Mouse (Mus musculus) CH12.LX (cell line): ENCODE data around the gene Prr14l. TPM values are rescaled to one million over a fixed set of nuclear protein-coding genes. Genes with fewer than 3 reads are reported as not detected.
"Not testable (repeated sequence)": the region's sequence is repeated elsewhere in the genome, so short reads cannot be mapped to it uniquely, and the experiment has no call there.

ENCODE experiments used
- DNase-seq: peaks from one replicate; pipeline ENCODE4 v3.0.0-alpha.2; 2013; ENCODE audit errors: extremely low read depth
- H3K27ac ChIP-seq: 2 replicates; pipeline ENCODE4 v1.5.1; 2012; ENCODE audit warnings: low read depth, mild to moderate bottlenecking, control low read depth, moderate library complexity; ENCODE audit not compliant: insufficient read depth
- H3K27me3 ChIP-seq: replicated peaks from 2 replicates; pipeline ENCODE3; 2012; ENCODE audit warnings: inconsistent platforms
- H3K36me3 ChIP-seq, 2 experiments: replicated peaks in 1 of 2; 2 replicates each; pipeline versions ENCODE3 to v1.6.1; 2012; ENCODE audit warnings: inconsistent platforms in 1 of 2, low read length in 1 of 2, mild to moderate bottlenecking in 1 of 2, mixed read lengths in 1 of 2, moderate library complexity in 1 of 2; ENCODE audit not compliant: control insufficient read depth in 1 of 2, insufficient read depth in 1 of 2
- H3K4me1 ChIP-seq, 2 experiments: 2 replicates each; pipeline ENCODE4 v1.6.1; 2012; ENCODE audit warnings: inconsistent platforms in 1 of 2, moderate library complexity in 1 of 2; ENCODE audit not compliant: insufficient read depth in 2 of 2, control insufficient read depth in 1 of 2
- H3K4me2 ChIP-seq: 2 replicates; pipeline ENCODE4 v1.6.1; 2012; ENCODE audit warnings: low read depth, mild to moderate bottlenecking, control low read depth; ENCODE audit not compliant: poor library complexity, insufficient read depth, severe bottlenecking
- H3K4me3 ChIP-seq, 3 experiments: fragments of 150-350 bp in 1 of 3; sonication (generic) in 1 of 3; replicated peaks in 1 of 3; 2 replicates each; pipeline versions ENCODE3 to v1.5.1; 2011 to 2012; ENCODE audit warnings: low read depth in 2 of 3, low read length in 2 of 3, mild to moderate bottlenecking in 2 of 3, moderate library complexity in 2 of 3, control low read depth in 1 of 3, improper control_type of control experiment in 1 of 3, inconsistent platforms in 1 of 3, mixed read lengths in 1 of 3; ENCODE audit not compliant: poor library complexity in 1 of 3
- H3K79me2 ChIP-seq: replicated peaks from 2 replicates; pipeline ENCODE4 v1.6.1; 2012; ENCODE audit warnings: mild to moderate bottlenecking, moderate library complexity; ENCODE audit not compliant: control insufficient read depth, poor library complexity, insufficient read depth, severe bottlenecking; ENCODE audit errors: extremely low read depth
- H3K9ac ChIP-seq: 2 replicates; pipeline ENCODE4 v1.6.1; 2012; ENCODE audit warnings: low read depth, mild to moderate bottlenecking, control low read depth, moderate library complexity; ENCODE audit not compliant: insufficient read depth
- H3K9me3 ChIP-seq: replicated peaks from 2 replicates; pipeline ENCODE3; 2012; ENCODE audit warnings: low read length, inconsistent platforms, mixed read lengths
- ELF1 ChIP-seq: IDR thresholded peaks from 2 replicates; pipeline ENCODE4 v1.6.1; 2014; ENCODE audit warnings: low read depth, mild to moderate bottlenecking, inconsistent platforms, low read length, improper control_type of control experiment
- JUN ChIP-seq: IDR thresholded peaks from 2 replicates; pipeline ENCODE4 v1.6.1; 2011; ENCODE audit warnings: low read depth, mild to moderate bottlenecking, low read length, improper control_type of control experiment, moderate library complexity; ENCODE audit not compliant: insufficient read depth
- JUND ChIP-seq: conservative IDR thresholded peaks from 2 replicates; pipeline ENCODE4 v1.6.1; 2011; ENCODE audit warnings: low read depth, low read length, improper control_type of control experiment
- KAT2A ChIP-seq: IDR thresholded peaks from 2 replicates; pipeline ENCODE4 v1.6.1; 2012; ENCODE audit warnings: low read length, improper control_type of control experiment, inconsistent platforms; ENCODE audit not compliant: insufficient replicate concordance
- MYC ChIP-seq: IDR thresholded peaks from 2 replicates; pipeline ENCODE4 v1.6.1; 2011; ENCODE audit warnings: low read depth, mild to moderate bottlenecking, improper control_type of control experiment, low read length
- POLR2A ChIP-seq: IDR thresholded peaks from 2 replicates; pipeline ENCODE4 v1.6.1; 2011; ENCODE audit warnings: low read depth, mild to moderate bottlenecking, improper control_type of control experiment, low read length
- POLR2AphosphoS2 ChIP-seq: IDR thresholded peaks from 2 replicates; pipeline ENCODE4 v1.6.1; 2011; ENCODE audit warnings: low read depth, low read length, improper control_type of control experiment
- SIN3A ChIP-seq: IDR thresholded peaks from 2 replicates; pipeline ENCODE4 v1.6.1; 2012; ENCODE audit warnings: low read length, improper control_type of control experiment, inconsistent platforms
- UBTF ChIP-seq: IDR thresholded peaks from 2 replicates; pipeline ENCODE4 v1.6.1; 2012; ENCODE audit warnings: low read depth, mild to moderate bottlenecking, inconsistent platforms, low read length, improper control_type of control experiment, moderate library complexity
- ZKSCAN1 ChIP-seq: IDR thresholded peaks from 2 replicates; pipeline ENCODE4 v1.6.1; 2012; ENCODE audit warnings: low read depth, inconsistent platforms, low read length, improper control_type of control experiment, borderline replicate concordance
- ZNF384 ChIP-seq: IDR thresholded peaks from 2 replicates; pipeline ENCODE4 v1.6.1; 2012; ENCODE audit warnings: low read depth, low read length, improper control_type of control experiment, inconsistent platforms
- dilution Hi-C: fragments of 300-500 bp; cut with MboI; formaldehyde crosslinking; loops from 2 replicates; pipeline ENCODE4 v1.14.3; 2020; ENCODE audit warnings: low sequenced_read_pairs; ENCODE audit not compliant: extremely low pct_unique_long_range_greater_than_20kb, extremely low pct_ligation_motif_present
- in situ Hi-C: fragments of 300-500 bp; cut with MboI; formaldehyde crosslinking; loops from 3 replicates; pipeline ENCODE4 v1.14.3; 2019; ENCODE audit warnings: low sequenced_read_pairs, low pct_ligation_motif_present, low pct_unique_long_range_greater_than_20kb, mixed read lengths
- polyA plus RNA-seq: library from polyadenylated mRNA; unstranded; fragments of >175 nt; gene quantifications from 2 replicates; pipeline ENCODE4 v1.2.1, GENCODE M21; 2012; ENCODE audit warnings: low read depth; ENCODE audit not compliant: insufficient read length
- total RNA-seq, 2 experiments: library from RNA; depleted of rRNA; stranded (reverse); fragments of 300-350 nt in 1 of 2; fragments of >200 nt in 1 of 2; gene quantifications; 2 replicates each; pipeline ENCODE4 v1.2.3; 2012 to 2014

The Prr14l gene
- total and polyA plus RNA-seq, 3 experiments: 5.4 to 15.6 (median 14.5) TPM

GRCm38 (mm10) chr5:32854818-32855217, 762 bp upstream of the Prr14l start:
- dilution Hi-C loops (no loop called here), in situ Hi-C loops (no loop called here)
- no peaks in the 10 kb centered on the region for H3K9me3 ChIP-seq
- H3K27ac ChIP-seq: 0 out of 2 replicates have a peak overlapping the region, but pooled peaks have one; percentile 16
- peaks cover 2 to 26% of the 10 kb centered on the region in 2 experiments; a peak in 3 of 4 replicates for H3K4me1 ChIP-seq
- peaks cover 0 to 17% of the 10 kb centered on the region in 2 experiments for H3K36me3 ChIP-seq
- no peak overlapping the region for H3K4me3 ChIP-seq
- no peak for TF ChIP-seq ZKSCAN1
- no peak for TF ChIP-seq SIN3A
- no peak for TF ChIP-seq ELF1
- no peak for TF ChIP-seq POLR2AphosphoS2
- no peak for TF ChIP-seq POLR2A
- no peak for TF ChIP-seq JUN
- TF ChIP-seq JUND: no peak
- TF ChIP-seq UBTF: no peak
- no peaks in the 10 kb centered on the region for H3K27me3 ChIP-seq
- peak overlapping the region; percentile 57 for H3K4me2 ChIP-seq
- H3K9ac ChIP-seq: peak overlapping the region; percentile 18; the same call in 1 of the 2 replicates
- no peak for DNase-seq
- H3K79me2 ChIP-seq: peaks cover 41% of the 10 kb centered on the region

GRCm38 (mm10) chr5:32852026-32852425, 2.0 kb downstream of the Prr14l start:
- Histone ChIP-seq H3K4me3 (peak overlapping the region; percentile 24 to 98 (median 96)), H3K4me1 (peaks cover 2 to 28% of the 10 kb centered on the region in 2 experiments; a peak in 3 of 4 replicates), H3K36me3 (peaks cover 8 to 35% of the 10 kb centered on the region in 2 experiments), H3K27me3 (no peaks in the 10 kb centered on the region), H3K9me3 (no peaks in the 10 kb centered on the region), H3K79me2 (peaks cover 66% of the 10 kb centered on the region), H3K27ac (no peak overlapping the region), H3K9ac (peak overlapping the region; percentile 94), H3K4me2 (peak overlapping the region; percentile 85)
- in situ Hi-C loops: no loop called here
- TF ChIP-seq ZNF384 (no peak), MYC (no peak), KAT2A (no peak)
- dilution Hi-C loops: no loop called here
- no peak for DNase-seq

- H3K27ac ChIP-seq, in situ Hi-C loops, H3K27me3 ChIP-seq, H3K9ac ChIP-seq, DNase-seq, dilution Hi-C loops, H3K9me3 ChIP-seq, H3K4me2 ChIP-seq, H3K4me3 ChIP-seq: not testable (repeated sequence)
- Histone ChIP-seq H3K79me2 (peaks cover 86% of the 10 kb centered on the region), H3K36me3 (peaks cover 22 to 57% of the 10 kb centered on the region in 2 experiments), H3K4me1 (peaks cover 2 to 26% of the 10 kb centered on the region in 2 experiments; a peak in 3 of 4 replicates)
- TF ChIP-seq ZNF384: 0 out of 2 replicates have a peak, but pooled peaks have one; percentile 13
Observed at GRCm38 (mm10) chr5:32849580-32849979, 4.5 kb downstream of the Prr14l start.
